Mouse (Mus musculus) liver, embryonic 14.5 days (tissue): ENCODE data around the gene Odf3b. TPM values are rescaled to one million over a fixed set of nuclear protein-coding genes. Genes with fewer than 3 reads are reported as not detected.

Source experiments
- ATAC-seq: fragments of 200-750 bp; cut with Nextera tagmentation; 2 replicates; pipeline ENCODE4 v1.8.0; 2017; ENCODE audit warnings: moderate number of reproducible peaks, mild to moderate bottlenecking, moderate library complexity; ENCODE audit not compliant: insufficient read depth
- DNase-seq, 3 experiments: peaks; one replicate each; pipeline ENCODE4 v3.0.0-alpha.2; 2012 to 2013; ENCODE audit warnings: low read depth in 3 of 3, low spot score in 3 of 3
- H3K27ac ChIP-seq: fragments of 300-500 bp; sonication (generic); 2 replicates; pipeline ENCODE4 v1.5.1; 2014; ENCODE audit warnings: moderate library complexity, mild to moderate bottlenecking, control low read depth, inconsistent platforms
- H3K27me3 ChIP-seq: fragments of 300-500 bp; sonication (generic); 2 replicates; pipeline ENCODE4 v1.6.1; 2014; ENCODE audit warnings: mild to moderate bottlenecking, low read length, moderate library complexity; ENCODE audit not compliant: control insufficient read depth, insufficient read depth
- H3K36me3 ChIP-seq: fragments of 300-500 bp; sonication (generic); replicated peaks from 2 replicates; pipeline ENCODE4 v1.6.1; 2014; ENCODE audit warnings: low read depth; ENCODE audit not compliant: control insufficient read depth, insufficient read depth
- H3K4me1 ChIP-seq, 2 experiments: fragments of 200-500 bp in 1 of 2; fragments of 300-500 bp in 1 of 2; sonication (generic) in 1 of 2; replicated peaks; 2 replicates each; pipeline ENCODE4 v1.6.1; 2012 to 2014; ENCODE audit warnings: antibody characterized with exemption in 1 of 2, inconsistent platforms in 1 of 2, low read length in 1 of 2; ENCODE audit not compliant: control insufficient read depth in 2 of 2, insufficient read depth in 2 of 2
- H3K4me2 ChIP-seq: fragments of 300-500 bp; sonication (generic); 2 replicates; pipeline ENCODE4 v1.6.1; 2014; ENCODE audit warnings: low read depth, mild to moderate bottlenecking, control low read depth, moderate library complexity
- H3K4me3 ChIP-seq, 2 experiments: fragments of 200-500 bp in 1 of 2; fragments of 300-500 bp in 1 of 2; sonication (generic) in 1 of 2; 2 replicates each; pipeline ENCODE4 v1.5.1; 2012 to 2014; ENCODE audit warnings: low read depth in 2 of 2, low read length in 2 of 2, mild to moderate bottlenecking in 2 of 2, control low read depth in 1 of 2, inconsistent platforms in 1 of 2, moderate library complexity in 1 of 2; ENCODE audit not compliant: insufficient read depth in 1 of 2
- H3K9ac ChIP-seq: fragments of 300-500 bp; sonication (generic); replicated peaks from 2 replicates; pipeline ENCODE4 v1.6.1; 2014; ENCODE audit warnings: mild to moderate bottlenecking, control low read depth, moderate library complexity
- H3K9me3 ChIP-seq: fragments of 300-500 bp; sonication (generic); 2 replicates; pipeline ENCODE4 v1.6.1; 2016; ENCODE audit warnings: low read length, mixed read lengths; ENCODE audit not compliant: control insufficient read depth
- CTCF ChIP-seq: IDR thresholded peaks from 2 replicates; pipeline ENCODE4 v1.5.1; 2016; ENCODE audit warnings: antibody characterized with exemption, low read depth, control low read depth
- EP300 ChIP-seq: IDR thresholded peaks from 2 replicates; pipeline ENCODE4 v1.6.1; 2016; ENCODE audit warnings: antibody characterized with exemption, low read depth
- WGBS: fragments of 180-500 bp; shearing (Covaris S2); extraction: QIAGEN DNeasy Blood & Tissue Kit; methylation state at CpG from one replicate; pipeline ENCODE4 v1.1.7; 2014; ENCODE audit not compliant: insufficient replicate concordance; 5-methylcytosine and 5-hydroxymethylcytosine counted together
- polyA plus RNA-seq, 2 experiments: library from polyadenylated mRNA; depleted of rRNA in 1 of 2; stranded (reverse) in 1 of 2; unstranded in 1 of 2; fragments of >200 nt; fragmentation: Nextera tagmentation in 1 of 2; extraction: Ambion mirVana in 1 of 2; gene quantifications; 2 replicates each; pipeline versions ENCODE4 v1.2.1 to v1.2.3; 2012 to 2014

Odf3b gene
- polyA plus RNA-seq, 2 experiments, result 0.57 to 0.76 TPM

- no peak for DNase-seq
- 0 out of 2 replicates have a peak overlapping the region, but pooled peaks have one; percentile 9 for H3K9ac ChIP-seq
- ATAC-seq, result no peak
- H3K4me2 ChIP-seq, result 0 out of 2 replicates have a peak overlapping the region, but pooled peaks have one; percentile 22
- no peaks in the 10 kb centered on the region for H3K9me3 ChIP-seq
- H3K27me3 ChIP-seq, result no peaks in the 10 kb centered on the region
- H3K4me3 ChIP-seq, result no peak overlapping the region
- no peak for TF ChIP-seq CTCF
- no peak for TF ChIP-seq EP300
- H3K27ac ChIP-seq, result no peak overlapping the region
- H3K4me1 ChIP-seq, result peaks cover 16 to 22% of the 10 kb centered on the region in 2 experiments
- 43% methylated on average over 3 of the region's 3 CpGs for WGBS
- peaks cover 43% of the 10 kb centered on the region for H3K36me3 ChIP-seq
Measured at GRCm38 (mm10) chr15:89358784-89359183, 20.3 kb downstream of the Odf3b start.

- peaks cover 36% of the 10 kb centered on the region for H3K36me3 ChIP-seq
- ATAC-seq, result peak; percentile 56
Measured at GRCm38 (mm10) chr15:89356372-89356771, 22.7 kb downstream of the Odf3b start.

GRCm38 (mm10) chr15:89355241-89356187, 23.6 kb downstream of the Odf3b start, which contains the start of the genes Lmf2 and Ncaph2:
Gene Lmf2, minus strand, starts transcription at chr15:89355659.
Gene Ncaph2, plus strand, starts transcription at chr15:89355719.
- H3K4me2 ChIP-seq, result peak within 1 kb of the TSS; percentile 77
- peak within 1 kb of the TSS; percentile 96 for H3K9ac ChIP-seq
- H3K4me3 ChIP-seq, result peak within 1 kb of the TSS; percentile 80 to 96
- H3K27me3 ChIP-seq, result no peaks in the 10 kb centered on the region
- DNase-seq (peak; percentile 92 to 94 (median 94)), ATAC-seq (peak; percentile 91)
- no peaks in the 10 kb centered on the region for H3K9me3 ChIP-seq
- peak within 1 kb of the TSS; percentile 74 for H3K27ac ChIP-seq
- TF ChIP-seq CTCF (0 out of 2 replicates have a peak, but pooled peaks have one; percentile 3), EP300 (0 out of 2 replicates have a peak, but pooled peaks have one; percentile 24)
- H3K4me1 ChIP-seq, result peaks cover 16 to 22% of the 10 kb centered on the region in 2 experiments
- WGBS, result under 1% methylated on average over 64 of the region's 64 CpGs
- H3K36me3 ChIP-seq, result peaks cover 35% of the 10 kb centered on the region

More at GRCm38 (mm10) chr15:89356372-89356771, 22.7 kb downstream of the Odf3b start:
- Histone ChIP-seq H3K4me2 (peak overlapping the region; percentile 77), H3K27me3 (no peaks in the 10 kb centered on the region), H3K27ac (peak overlapping the region; percentile 74), H3K9ac (peak overlapping the region; percentile 96), H3K4me1 (peaks cover 16 to 22% of the 10 kb centered on the region in 2 experiments), H3K9me3 (no peaks in the 10 kb centered on the region), H3K4me3 (peak overlapping the region; percentile 80 to 96)
- 0 out of 2 replicates have a peak, but pooled peaks have one; percentile 25 for TF ChIP-seq EP300
- TF ChIP-seq CTCF, result no peak
- peak; percentile 82 to 83 (median 82) for DNase-seq
- under 1% methylated on average over 15 of the region's 15 CpGs for WGBS

GRCm38 (mm10) chr15:89354455-89354854, 24.6 kb downstream of the Odf3b start:
- Histone ChIP-seq H3K9ac (peak overlapping the region; percentile 96), H3K4me1 (peaks cover 16 to 22% of the 10 kb centered on the region in 2 experiments), H3K9me3 (no peaks in the 10 kb centered on the region), H3K27me3 (no peaks in the 10 kb centered on the region), H3K4me3 (peak overlapping the region; percentile 68 to 80), H3K36me3 (peaks cover 29% of the 10 kb centered on the region), H3K4me2 (peak overlapping the region; percentile 77), H3K27ac (peak overlapping the region; percentile 69)
- DNase-seq (no peak), ATAC-seq (no peak)
- TF ChIP-seq CTCF (no peak), EP300 (no peak)
- WGBS, result 70% methylated on average over 7 of the region's 7 CpGs
